Mouse (Mus musculus): ENCODE data around the gene Pomgnt1.

DNA sequence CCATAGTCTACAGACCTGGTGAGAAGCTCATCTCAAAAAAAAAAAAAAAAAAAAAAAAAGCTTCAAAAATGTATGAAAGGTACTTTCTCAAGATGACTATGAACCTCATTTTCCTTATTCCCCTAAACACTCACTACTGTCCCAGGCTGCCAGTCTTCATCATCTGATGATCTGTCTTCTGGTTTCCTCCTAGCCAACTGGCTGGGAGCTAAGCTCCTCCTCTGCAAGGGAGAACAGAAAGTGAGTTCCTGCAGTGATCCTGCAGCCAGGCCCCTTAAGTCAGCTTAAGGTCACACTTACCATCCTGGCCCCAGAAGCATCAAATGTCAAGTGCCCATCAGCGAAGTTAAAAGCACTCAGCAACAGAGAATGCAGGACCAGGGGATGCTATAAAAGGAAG is 878 bp upstream of the Pomgnt1 start:
- no peak for TF ChIP-seq POLR2A (IDR thresholded peaks at IDR 0.05; ENCODE audit: insufficient read length, low read depth)
- no peak for TF ChIP-seq USF1 (IDR thresholded peaks at IDR 0.05; ENCODE audit: low read depth)
- no peak for TF ChIP-seq POLR2AphosphoS2 (IDR thresholded peaks at IDR 0.05; ENCODE audit: insufficient read length, low read depth)
- no peak for TF ChIP-seq SRF (IDR thresholded peaks at IDR 0.05; ENCODE audit: control insufficient read depth, insufficient read length, low read depth)
- no peak for TF ChIP-seq MYOD1 (IDR thresholded peaks at IDR 0.05; ENCODE audit: control insufficient read depth in 1 of 3, insufficient read length in 2 of 3, low read depth in 2 of 3)
- TF ChIP-seq TCF12 (IDR thresholded peaks at IDR 0.05; ENCODE audit: insufficient read depth, poor library complexity, severe bottlenecking): no peak
